Mouse (Mus musculus) bone marrow macrophage, adult 2 months (primary cell): ENCODE data around the gene Fbxo27.
"Not testable (repeated sequence)": the region's sequence is repeated elsewhere in the genome, so short reads cannot be mapped to it uniquely, and the experiment has no call there.

Source experiments
- CTCF ChIP-seq: IDR thresholded peaks from 2 replicates; pipeline ENCODE4 v1.5.1; 2012; ENCODE audit warnings: low read depth, mild to moderate bottlenecking, low read length, moderate library complexity
- POLR2A ChIP-seq: IDR thresholded peaks from 2 replicates; pipeline ENCODE4 v1.6.1; 2012; ENCODE audit warnings: mild to moderate bottlenecking, low read depth, low read length, borderline replicate concordance

GRCm38 (mm10) chr7:28701306-28701705 is 8.7 kb downstream of the Fbxo27 start:
- TF ChIP-seq CTCF, POLR2A: not testable (repeated sequence)
